Mouse (Mus musculus): ENCODE data around the gene Prok1. TPM values are rescaled to one million over a fixed set of nuclear protein-coding genes. Genes with fewer than 3 reads are reported as not detected.

The Prok1 gene
- not detected in 2 replicates for polyA plus RNA-seq (2014; fragmentation: Nextera tagmentation; extraction: Ambion mirVana)

GRCm38 (mm10) chr3:107239607-107240006 is at the start of gene Prok1:
Gene Prok1 (minus strand): TSS chr3:107239707.
- no peak for ATAC-seq (ENCODE audit: insufficient number of reproducible peaks, insufficient read depth, low FRiP score, low read depth)
- no peak within 1 kb of the TSS for H3K4me3 ChIP-seq (ENCODE audit: low read depth, low read length)
- H3K36me3 ChIP-seq (ENCODE audit: control insufficient read depth, insufficient read depth, low read length): no peaks in the 10 kb centered on the region
- H3K4me1 ChIP-seq (ENCODE audit: control insufficient read depth, insufficient read depth, low read length): no peaks in the 10 kb centered on the region
- H3K4me2 ChIP-seq (replicated peaks; ENCODE audit: low read depth, low read length): no peak within 1 kb of the TSS
- no peaks in the 10 kb centered on the region for H3K27me3 ChIP-seq (ENCODE audit: control insufficient read depth, insufficient read depth, low read length)
- H3K27ac ChIP-seq (ENCODE audit: low read length): no peak within 1 kb of the TSS
- no peak within 1 kb of the TSS for H3K9ac ChIP-seq (replicated peaks; ENCODE audit: low read depth, low read length)
- no peaks in the 10 kb centered on the region for H3K9me3 ChIP-seq (ENCODE audit: control insufficient read depth, low read depth, low read length)
- 86% methylated on average over 9 of the region's 9 CpGs for WGBS

GRCm38 (mm10) chr3:107287346-107287745 is 47.8 kb upstream of the Prok1 start:
- Histone ChIP-seq H3K27me3 (ENCODE audit: control insufficient read depth, insufficient read depth, low read length) (no peaks in the 10 kb centered on the region), H3K9ac (replicated peaks; ENCODE audit: low read depth, low read length) (no peak overlapping the region), H3K9me3 (ENCODE audit: control insufficient read depth, low read depth, low read length) (no peaks in the 10 kb centered on the region), H3K4me3 (ENCODE audit: low read depth, low read length) (no peak overlapping the region), H3K27ac (ENCODE audit: low read length) (no peak overlapping the region), H3K4me2 (replicated peaks; ENCODE audit: low read depth, low read length) (no peak overlapping the region), H3K4me1 (ENCODE audit: control insufficient read depth, insufficient read depth, low read length) (0 out of 2 replicates have a peak, but pooled peaks cover 6% of the 10 kb centered on the region), H3K36me3 (ENCODE audit: control insufficient read depth, insufficient read depth, low read length) (peaks cover 12% of the 10 kb centered on the region; the same call in 1 of the 2 replicates)
- ATAC-seq (ENCODE audit: insufficient number of reproducible peaks, insufficient read depth, low FRiP score, low read depth): no peak

GRCm38 (mm10) chr3:107286123-107286522 is 46.6 kb upstream of the Prok1 start:
- no peak for ATAC-seq (ENCODE audit: insufficient number of reproducible peaks, insufficient read depth, low FRiP score, low read depth)
- WGBS: 80% methylated on average over 2 of the region's 2 CpGs
- no peaks in the 10 kb centered on the region for H3K9me3 ChIP-seq (ENCODE audit: control insufficient read depth, low read depth, low read length)

GRCm38 (mm10) chr3:107278479-107279269 is 39.2 kb upstream of the Prok1 start, which contains the start of gene Lamtor5:
Gene Lamtor5 (plus strand): TSS chr3:107278858.
- WGBS: 3% methylated on average over 43 of the region's 43 CpGs
- Histone ChIP-seq H3K36me3 (ENCODE audit: control insufficient read depth, insufficient read depth, low read length) (peaks cover 15% of the 10 kb centered on the region), H3K27me3 (ENCODE audit: control insufficient read depth, insufficient read depth, low read length) (no peaks in the 10 kb centered on the region), H3K4me2 (replicated peaks; ENCODE audit: low read depth, low read length) (peak within 1 kb of the TSS; percentile 63), H3K4me1 (ENCODE audit: control insufficient read depth, insufficient read depth, low read length) (peaks cover 9% of the 10 kb centered on the region), H3K4me3 (ENCODE audit: low read depth, low read length) (peak within 1 kb of the TSS; percentile 80), H3K9me3 (ENCODE audit: control insufficient read depth, low read depth, low read length) (no peaks in the 10 kb centered on the region), H3K9ac (replicated peaks; ENCODE audit: low read depth, low read length) (peak within 1 kb of the TSS; percentile 65), H3K27ac (ENCODE audit: low read length) (no peak within 1 kb of the TSS)
- ATAC-seq (ENCODE audit: insufficient number of reproducible peaks, insufficient read depth, low FRiP score, low read depth): peak; percentile 86; the same call in 1 of the 2 replicates

More at GRCm38 (mm10) chr3:107286123-107286522, 46.6 kb upstream of the Prok1 start:
- Histone ChIP-seq H3K4me2 (replicated peaks; ENCODE audit: low read depth, low read length) (no peak overlapping the region), H3K4me1 (ENCODE audit: control insufficient read depth, insufficient read depth, low read length) (0 out of 2 replicates have a peak, but pooled peaks cover 3% of the 10 kb centered on the region), H3K9ac (replicated peaks; ENCODE audit: low read depth, low read length) (no peak overlapping the region), H3K27me3 (ENCODE audit: control insufficient read depth, insufficient read depth, low read length) (no peaks in the 10 kb centered on the region), H3K27ac (ENCODE audit: low read length) (no peak overlapping the region), H3K36me3 (ENCODE audit: control insufficient read depth, insufficient read depth, low read length) (peaks cover 20% of the 10 kb centered on the region), H3K4me3 (ENCODE audit: low read depth, low read length) (no peak overlapping the region)

- no peak overlapping the region for H3K4me2 ChIP-seq (replicated peaks; ENCODE audit: low read depth, low read length)
- H3K27ac ChIP-seq (ENCODE audit: low read length): no peak overlapping the region
- H3K9ac ChIP-seq (replicated peaks; ENCODE audit: low read depth, low read length): no peak overlapping the region
- no peak overlapping the region for H3K4me3 ChIP-seq (ENCODE audit: low read depth, low read length)
- no peaks in the 10 kb centered on the region for H3K9me3 ChIP-seq (ENCODE audit: control insufficient read depth, low read depth, low read length)
- no peak for ATAC-seq (ENCODE audit: insufficient number of reproducible peaks, insufficient read depth, low FRiP score, low read depth)
- H3K27me3 ChIP-seq (ENCODE audit: control insufficient read depth, insufficient read depth, low read length): no peaks in the 10 kb centered on the region
- WGBS: 87% methylated on average over 3 of the region's 3 CpGs
- peaks cover 9% of the 10 kb centered on the region for H3K4me1 ChIP-seq (ENCODE audit: control insufficient read depth, insufficient read depth, low read length)
- H3K36me3 ChIP-seq (ENCODE audit: control insufficient read depth, insufficient read depth, low read length): 0 out of 2 replicates have a peak, but pooled peaks cover under 1% of the 10 kb centered on the region
Observed at GRCm38 (mm10) chr3:107276626-107277025, 37.1 kb upstream of the Prok1 start.

- Histone ChIP-seq H3K4me2 (replicated peaks; ENCODE audit: low read depth, low read length) (no peak overlapping the region), H3K9ac (replicated peaks; ENCODE audit: low read depth, low read length) (no peak overlapping the region), H3K4me1 (ENCODE audit: control insufficient read depth, insufficient read depth, low read length) (peaks cover 9% of the 10 kb centered on the region), H3K9me3 (ENCODE audit: control insufficient read depth, low read depth, low read length) (no peaks in the 10 kb centered on the region), H3K27me3 (ENCODE audit: control insufficient read depth, insufficient read depth, low read length) (no peaks in the 10 kb centered on the region), H3K27ac (ENCODE audit: low read length) (no peak overlapping the region), H3K4me3 (ENCODE audit: low read depth, low read length) (no peak overlapping the region), H3K36me3 (ENCODE audit: control insufficient read depth, insufficient read depth, low read length) (no peaks in the 10 kb centered on the region)
- no peak for ATAC-seq (ENCODE audit: insufficient number of reproducible peaks, insufficient read depth, low FRiP score, low read depth)
- 57% methylated on average over 4 of the region's 4 CpGs for WGBS
Observed at GRCm38 (mm10) chr3:107275996-107276395, 36.5 kb upstream of the Prok1 start.

- H3K4me2 ChIP-seq (replicated peaks; ENCODE audit: low read depth, low read length): no peak overlapping the region
- no peak for ATAC-seq (ENCODE audit: insufficient number of reproducible peaks, insufficient read depth, low FRiP score, low read depth)
- no peaks in the 10 kb centered on the region for H3K9me3 ChIP-seq (ENCODE audit: control insufficient read depth, low read depth, low read length)
- H3K4me1 ChIP-seq (ENCODE audit: control insufficient read depth, insufficient read depth, low read length): peaks cover 8% of the 10 kb centered on the region
- H3K9ac ChIP-seq (replicated peaks; ENCODE audit: low read depth, low read length): no peak overlapping the region
- 47% methylated on average over 5 of the region's 5 CpGs for WGBS
- H3K27ac ChIP-seq (ENCODE audit: low read length): no peak overlapping the region
- H3K27me3 ChIP-seq (ENCODE audit: control insufficient read depth, insufficient read depth, low read length): no peaks in the 10 kb centered on the region
- H3K4me3 ChIP-seq (ENCODE audit: low read depth, low read length): no peak overlapping the region
- H3K36me3 ChIP-seq (ENCODE audit: control insufficient read depth, insufficient read depth, low read length): no peaks in the 10 kb centered on the region
Observed at GRCm38 (mm10) chr3:107275351-107275750, 35.8 kb upstream of the Prok1 start.

GRCm38 (mm10) chr3:107273820-107274219 is 34.3 kb upstream of the Prok1 start:
- Histone ChIP-seq H3K4me1 (ENCODE audit: control insufficient read depth, insufficient read depth, low read length) (no peaks in the 10 kb centered on the region), H3K27me3 (ENCODE audit: control insufficient read depth, insufficient read depth, low read length) (no peaks in the 10 kb centered on the region), H3K9me3 (ENCODE audit: control insufficient read depth, low read depth, low read length) (no peaks in the 10 kb centered on the region), H3K27ac (ENCODE audit: low read length) (no peak overlapping the region), H3K4me3 (ENCODE audit: low read depth, low read length) (no peak overlapping the region), H3K36me3 (ENCODE audit: control insufficient read depth, insufficient read depth, low read length) (no peaks in the 10 kb centered on the region), H3K9ac (replicated peaks; ENCODE audit: low read depth, low read length) (no peak overlapping the region), H3K4me2 (replicated peaks; ENCODE audit: low read depth, low read length) (no peak overlapping the region)
- 19% methylated on average over 3 of the region's 3 CpGs for WGBS
- peak; percentile 51 for ATAC-seq (ENCODE audit: insufficient number of reproducible peaks, insufficient read depth, low FRiP score, low read depth)

Data from stomach, embryonic 14.5 days (tissue).